ENCODE assay signal across 7 mouse cellular contexts in the genomic region with DNA sequence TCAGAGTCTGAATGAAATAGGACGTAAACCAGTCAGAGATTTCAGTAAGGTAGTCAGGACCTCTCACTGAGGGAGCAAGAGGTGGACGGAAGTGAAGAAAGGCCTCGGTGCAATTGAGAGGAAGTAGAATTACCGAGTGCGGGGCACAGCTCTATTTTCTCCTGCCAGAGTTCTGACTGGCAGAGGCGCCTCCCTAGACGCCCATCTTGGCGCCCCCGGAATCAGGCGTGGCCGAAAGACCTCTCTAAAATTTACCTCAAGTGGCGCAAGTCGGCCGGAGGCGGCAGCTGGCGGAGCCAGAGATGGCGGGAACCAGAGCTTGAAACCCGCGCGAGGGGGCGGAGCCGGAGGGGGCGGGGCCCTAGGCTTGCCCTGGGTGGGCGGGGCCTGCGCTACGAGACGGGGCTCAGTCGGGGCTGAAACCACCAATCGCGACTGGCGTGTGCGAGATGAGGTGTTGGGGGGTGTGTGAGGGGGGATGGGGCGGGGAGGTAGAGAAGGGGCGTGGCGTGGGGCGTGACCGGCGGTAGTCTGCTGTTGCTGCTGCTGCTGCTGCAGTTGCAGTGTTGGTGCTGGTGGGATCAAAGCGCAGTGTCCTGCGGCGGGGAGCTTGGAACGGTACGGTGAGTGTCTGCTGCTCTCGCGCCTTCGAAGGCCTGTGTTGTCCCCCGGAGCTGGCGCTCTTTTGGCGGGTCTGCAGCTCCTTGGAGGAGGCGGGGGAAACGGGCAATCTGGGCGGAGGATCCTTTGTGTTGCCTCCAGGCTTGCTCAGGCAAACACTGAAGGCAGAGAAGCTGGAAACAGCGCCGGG. TPM values are rescaled to one million over a fixed set of nuclear protein-coding genes. Genes with fewer than 3 reads are reported as not detected.
DNase-seq lines count a peak whose midpoint lies in the region; ATAC-seq lines count a peak whose summit lies in the region.

A gene (minus strand): TSS at position 334 of the 811 bp plus-strand sequence.
A gene (plus strand): TSS at position 413 of the 811 bp plus-strand sequence.

- peak; percentile 97 for ATAC-seq in intestine, embryonic 16.5 days
- peak; percentile 98 for ATAC-seq in midbrain, embryonic 11.5 days (ENCODE audit: low FRiP score)

- H3K9me3 ChIP-seq in intestine, embryonic 16.5 days (ENCODE audit: control insufficient read depth, low read length), result no peaks in the 10 kb centered on the region
- H3K9me3 ChIP-seq in midbrain, embryonic 11.5 days (ENCODE audit: control insufficient read depth, low read length), result no peaks in the 10 kb centered on the region

- H3K36me3 ChIP-seq in intestine, embryonic 16.5 days (ENCODE audit: control insufficient read depth, insufficient read depth, low read length), result no peaks in the 10 kb centered on the region
- no peaks in the 10 kb centered on the region for H3K36me3 ChIP-seq in midbrain, embryonic 11.5 days (ENCODE audit: control insufficient read depth, insufficient read depth, low read length)

- peak within 1 kb of the TSS; percentile 95 for H3K4me2 ChIP-seq in intestine, embryonic 16.5 days (ENCODE audit: low read depth, low read length)
- peak within 1 kb of the TSS; percentile 96 for H3K4me2 ChIP-seq in midbrain, embryonic 11.5 days

- peaks cover 10% of the 10 kb centered on the region; the same call in 1 of the 2 replicates for H3K4me1 ChIP-seq in intestine, embryonic 16.5 days (ENCODE audit: control insufficient read depth, insufficient read depth, low read length)
- peaks cover 21% of the 10 kb centered on the region for H3K4me1 ChIP-seq in midbrain, embryonic 11.5 days (ENCODE audit: control insufficient read depth, insufficient read depth, low read length)

- DNase-seq in adrenal gland, adult 2 months, result peak; percentile 99
- peak; percentile 94 for DNase-seq in embryo, embryonic 11.5 days (ENCODE audit: low read depth, low spot score)
- peak; percentile 92 to 94 for DNase-seq in gastrocnemius, postnatal 36 days
- peak; percentile 90 to 91 for DNase-seq in left cerebral cortex, postnatal 36 days (ENCODE audit: low spot score in 2 of 2)
- peak; percentile 100 for DNase-seq in midbrain, embryonic 11.5 days (ENCODE audit: low spot score, missing footprints)
- peak; percentile 94 for DNase-seq in skeletal muscle tissue, adult 2 months (ENCODE audit: low read depth, low spot score)

- H3K27ac ChIP-seq in intestine, embryonic 16.5 days (ENCODE audit: low read length), result peak within 1 kb of the TSS; percentile 90
- H3K27ac ChIP-seq in midbrain, embryonic 11.5 days (ENCODE audit: low read depth, low read length), result peak within 1 kb of the TSS; percentile 67

- H3K4me3 ChIP-seq in intestine, embryonic 16.5 days (ENCODE audit: low read length), result peak within 1 kb of the TSS; percentile 87
- H3K4me3 ChIP-seq in midbrain, embryonic 11.5 days (ENCODE audit: low read depth, low read length), result peak within 1 kb of the TSS; percentile 77

- intact Hi-C loops in gastrocnemius, postnatal 36 days (cut with DNase I), result loop anchor here (5.0 kb wide), 1 partner anchor 60 kb away; no protein-coding TSS in a partner anchor
- intact Hi-C loops in left cerebral cortex, postnatal 36 days (cut with DNase I), result loop anchor here (2.0 to 5.0 kb wide), 2 partner anchors 50 to 65 kb away; a partner anchor contains a TSS

- peak within 1 kb of the TSS; percentile 85 for H3K9ac ChIP-seq in intestine, embryonic 16.5 days (ENCODE audit: low read depth, low read length)
- H3K9ac ChIP-seq in midbrain, embryonic 11.5 days (ENCODE audit: low read length), result peak within 1 kb of the TSS; percentile 92

- no peaks in the 10 kb centered on the region for H3K27me3 ChIP-seq in intestine, embryonic 16.5 days (replicated peaks; ENCODE audit: control insufficient read depth, insufficient read depth, low read length)
- H3K27me3 ChIP-seq in midbrain, embryonic 11.5 days (ENCODE audit: control insufficient read depth, insufficient read depth, low read length), result no peaks in the 10 kb centered on the region

- under 1% methylated on average over 54 of the region's 54 CpGs for WGBS in intestine, embryonic 16.5 days
- under 1% methylated on average over 53 of the region's 54 CpGs for WGBS in midbrain, embryonic 11.5 days

RNA-seq across cellular contexts. Expression of the first gene that starts in this region (rescaled TPM):
- total RNA-seq in adrenal gland, adult 2 months (2021), result 10 to 100 TPM; 12.2 to 16.7 TPM
- 0.52 and 0.68 TPM in 2 replicates for polyA plus RNA-seq in adrenal gland, adult 2 months (2012; rRNA removed)
- 1 to 10 TPM in 1 of 2 experiments, under 1 TPM in 1; 0.99 to 1.6 TPM for total RNA-seq in gastrocnemius, postnatal 36 days (2021)
- polyA plus RNA-seq in intestine, embryonic 16.5 days (2015; fragmentation: Nextera tagmentation; extraction: Ambion mirVana), result 12.8 and 15.2 TPM in 2 replicates
- total RNA-seq in left cerebral cortex, postnatal 36 days (2021), result 1 to 10 TPM; 3.1 to 3.5 TPM
- 8.6 and 11.6 TPM in 2 replicates for polyA plus RNA-seq in midbrain, embryonic 11.5 days (2014; fragmentation: Nextera tagmentation; extraction: Ambion mirVana)

RNA-seq across cellular contexts. Expression of the second gene that starts in this region (rescaled TPM):
- 10 to 100 TPM; 16.3 to 18.4 TPM for total RNA-seq in adrenal gland, adult 2 months (2021)
- 0.94 and 1.0 TPM in 2 replicates for polyA plus RNA-seq in adrenal gland, adult 2 months (2012; rRNA removed)
- total RNA-seq in gastrocnemius, postnatal 36 days (2021), result 1 to 10 TPM; 2.4 to 3.0 TPM
- 55.3 and 59.6 TPM in 2 replicates for polyA plus RNA-seq in intestine, embryonic 16.5 days (2015; fragmentation: Nextera tagmentation; extraction: Ambion mirVana)
- 10 to 100 TPM; 12.9 to 15.3 TPM for total RNA-seq in left cerebral cortex, postnatal 36 days (2021)
- 151 and 165 TPM in 2 replicates for polyA plus RNA-seq in midbrain, embryonic 11.5 days (2014; fragmentation: Nextera tagmentation; extraction: Ambion mirVana)

Comparison
In these comparisons a context has a peak if more than half of its experiments do, and no peak if none do; other contexts are left out.
1. Peak in every context shown above with its lines: DNase-seq, ATAC-seq, H3K4me3 ChIP-seq and H3K27ac ChIP-seq.
2. RNA of the second gene that starts in this region (polyA plus RNA-seq): 151 to 165 TPM in midbrain, embryonic 11.5 days and 55.3 to 59.6 TPM in intestine, embryonic 16.5 days; 0.94 to 1.0 TPM in adrenal gland, adult 2 months; every median in the first group is over 10 times any median in the second.